Mouse (Mus musculus) megakaryocyte, embryonic 14.5 days (primary cell): Measurements from ENCODE around the gene Cldn9. TPM values are rescaled to one million over a fixed set of nuclear protein-coding genes. Genes with fewer than 3 reads are reported as not detected.

Experiments
- H3K27me3 ChIP-seq: replicated peaks from 2 replicates; pipeline ENCODE3; 2012; ENCODE audit warnings: inconsistent platforms
- H3K36me3 ChIP-seq: replicated peaks from 2 replicates; pipeline ENCODE3; 2012; ENCODE audit warnings: low read length, inconsistent platforms, mixed read lengths
- H3K4me1 ChIP-seq: 2 replicates; pipeline ENCODE4 v1.6.1; 2012; ENCODE audit warnings: inconsistent platforms
- H3K4me3 ChIP-seq: replicated peaks from 2 replicates; pipeline ENCODE3; 2012; ENCODE audit warnings: moderate library complexity, mild to moderate bottlenecking, inconsistent platforms
- H3K9me3 ChIP-seq: 2 replicates; pipeline ENCODE4 v1.6.1; 2012; ENCODE audit warnings: inconsistent platforms
- FLI1 ChIP-seq: IDR thresholded peaks from 2 replicates; pipeline ENCODE4 v1.6.1; 2012; ENCODE audit warnings: low read length, inconsistent platforms, mixed read lengths
- GATA1 ChIP-seq: IDR thresholded peaks from 3 replicates; pipeline ENCODE4 v1.6.1; 2012; ENCODE audit warnings: mixed read lengths, low read length, inconsistent platforms, borderline replicate concordance
- polyA plus RNA-seq: library from polyadenylated mRNA; stranded (reverse); fragments of >175 nt; gene quantifications from 2 replicates; pipeline ENCODE4 v1.2.3, GENCODE M21; 2012; ENCODE audit warnings: low replicate concordance; ENCODE audit not compliant: insufficient read depth

The Cldn9 gene
- polyA plus RNA-seq, 1 experiment, result not detected

DNA sequence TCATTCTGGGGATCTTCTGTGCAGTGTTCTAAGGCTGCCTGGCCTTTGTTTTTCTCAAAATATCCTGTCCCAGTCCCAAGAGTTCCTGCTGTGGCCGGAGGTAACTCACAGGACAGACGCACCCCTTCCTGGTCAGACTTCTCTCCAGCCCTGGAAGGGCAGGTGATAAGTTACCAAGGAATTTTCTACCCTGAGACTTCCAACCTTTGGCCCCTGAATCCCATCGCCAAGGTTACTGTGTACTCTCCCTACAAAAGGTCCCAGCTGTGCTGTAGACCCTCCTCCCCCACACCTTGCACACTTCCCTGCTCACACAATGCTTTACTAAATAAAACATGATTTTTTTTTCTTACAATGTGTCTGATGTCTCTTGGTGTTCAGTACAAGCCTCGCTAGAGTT is 1.7 kb downstream of the Cldn9 start:
- Histone ChIP-seq H3K9me3 (0 out of 2 replicates have a peak, but pooled peaks cover 3% of the 10 kb centered on the region), H3K4me3 (no peak overlapping the region), H3K4me1 (peaks cover 35% of the 10 kb centered on the region), H3K36me3 (no peaks in the 10 kb centered on the region), H3K27me3 (peaks cover 65% of the 10 kb centered on the region)
- TF ChIP-seq FLI1 (no peak), GATA1 (no peak)

DNA sequence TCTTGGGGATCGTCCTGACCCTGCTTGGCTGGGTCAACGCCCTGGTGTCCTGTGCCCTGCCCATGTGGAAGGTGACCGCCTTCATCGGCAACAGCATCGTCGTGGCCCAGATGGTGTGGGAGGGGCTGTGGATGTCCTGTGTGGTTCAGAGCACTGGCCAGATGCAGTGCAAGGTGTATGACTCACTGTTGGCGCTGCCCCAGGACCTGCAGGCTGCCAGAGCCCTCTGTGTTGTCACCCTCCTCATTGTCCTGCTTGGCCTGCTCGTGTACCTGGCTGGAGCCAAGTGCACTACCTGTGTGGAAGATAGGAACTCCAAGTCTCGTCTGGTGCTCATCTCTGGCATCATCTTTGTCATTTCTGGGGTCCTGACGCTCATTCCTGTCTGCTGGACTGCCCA is 2.7 kb downstream of the Cldn9 start:
- Histone ChIP-seq H3K4me1 (peaks cover 45% of the 10 kb centered on the region), H3K27me3 (peaks cover 71% of the 10 kb centered on the region), H3K9me3 (0 out of 2 replicates have a peak, but pooled peaks cover 3% of the 10 kb centered on the region), H3K4me3 (no peak overlapping the region), H3K36me3 (no peaks in the 10 kb centered on the region)
- no peak for TF ChIP-seq FLI1

DNA sequence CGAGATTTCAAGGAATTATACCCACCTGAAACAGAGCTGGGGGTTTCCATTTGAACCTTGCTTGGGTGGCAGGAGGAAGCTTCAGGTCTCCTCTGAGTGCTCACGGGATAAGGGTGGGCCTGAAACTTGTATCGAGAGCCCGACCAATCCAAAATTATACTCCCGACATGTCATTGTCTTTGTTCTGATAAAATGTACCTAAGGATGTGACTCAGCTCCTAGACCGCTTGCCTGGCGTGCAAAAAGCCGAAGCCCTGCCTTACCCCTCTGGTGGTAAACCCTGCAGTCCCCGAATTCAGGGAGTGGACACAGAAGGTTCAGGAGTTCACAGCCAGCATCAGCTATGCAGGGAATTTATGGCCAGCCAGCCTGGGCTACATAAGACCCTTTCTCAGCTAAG is 3.5 kb downstream of the Cldn9 start:
- TF ChIP-seq GATA1 (no peak), FLI1 (no peak)
- Histone ChIP-seq H3K4me1 (peaks cover 53% of the 10 kb centered on the region), H3K4me3 (no peak overlapping the region), H3K36me3 (no peaks in the 10 kb centered on the region), H3K9me3 (0 out of 2 replicates have a peak, but pooled peaks cover 3% of the 10 kb centered on the region), H3K27me3 (peaks cover 70% of the 10 kb centered on the region)

DNA sequence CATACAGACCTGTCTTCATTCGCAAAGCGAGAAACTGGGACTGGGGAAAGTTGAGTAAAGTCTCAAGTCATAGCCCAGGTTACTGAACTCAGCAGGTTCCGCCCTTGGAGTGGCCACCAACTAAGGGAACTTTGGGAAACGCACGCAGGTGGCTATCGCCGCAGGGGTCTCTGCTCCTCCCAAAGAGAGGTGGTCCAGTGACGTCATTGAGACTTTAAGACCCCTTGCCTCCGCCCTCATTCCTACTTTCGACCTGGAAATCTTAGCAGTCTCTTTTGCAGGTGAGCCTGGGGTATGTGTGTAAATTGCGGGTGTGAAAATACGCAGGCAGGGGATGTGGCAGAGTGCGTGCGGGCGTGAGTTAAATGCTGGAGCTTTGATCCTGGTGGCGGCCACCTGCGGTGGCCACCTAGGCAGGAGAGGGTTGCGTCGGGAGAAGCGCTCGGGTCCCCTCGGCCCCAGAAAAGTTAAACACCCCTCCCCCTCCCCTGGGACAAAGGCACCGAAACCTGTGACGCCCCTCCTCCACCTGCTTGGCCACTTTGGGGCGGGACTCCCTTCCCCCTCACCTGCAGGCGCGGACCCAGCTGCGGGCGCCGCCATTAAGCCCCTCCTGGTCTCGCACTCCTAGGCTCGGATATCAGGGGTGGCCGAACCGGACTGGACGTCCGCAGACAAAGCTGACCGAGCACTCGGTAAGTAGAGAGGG is 4.5 kb downstream of the Cldn9 start, which contains the start of gene Cldn6:
Gene Cldn6 (plus strand): TSS at position 123 of the 709 bp plus-strand sequence.
- no peaks in the 10 kb centered on the region for H3K36me3 ChIP-seq
- peaks cover 64% of the 10 kb centered on the region for H3K27me3 ChIP-seq
- TF ChIP-seq FLI1, result no peak
- TF ChIP-seq GATA1, result no peak
- H3K4me3 ChIP-seq, result no peak within 1 kb of the TSS
- 0 out of 2 replicates have a peak, but pooled peaks cover 3% of the 10 kb centered on the region for H3K9me3 ChIP-seq
- peaks cover 63% of the 10 kb centered on the region for H3K4me1 ChIP-seq

DNA sequence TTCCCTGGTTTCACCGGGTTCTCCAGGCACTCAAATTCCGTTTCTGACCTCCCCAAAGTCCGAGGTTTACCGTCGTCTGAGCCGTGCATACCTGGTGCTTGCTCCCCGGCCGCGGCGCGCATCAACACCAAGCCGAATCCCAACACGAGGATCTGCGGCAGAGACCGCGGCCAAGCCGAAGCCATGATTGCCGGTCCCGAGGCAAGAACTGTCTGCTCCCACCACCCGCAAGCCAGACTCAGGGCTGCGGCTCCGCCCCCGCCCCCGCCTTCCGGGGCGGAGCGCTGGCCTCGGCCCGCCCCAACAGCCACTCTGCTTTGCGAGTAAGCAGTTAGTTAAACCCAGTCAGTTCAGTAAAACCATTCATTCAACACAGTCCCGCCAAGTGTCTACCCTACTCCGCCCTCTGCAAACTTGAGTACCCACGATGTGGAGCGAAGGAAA is 6.6 kb downstream of the Cldn9 start, which contains the start of gene Tnfrsf12a:
Gene Tnfrsf12a (minus strand): TSS at position 233 of the 444 bp plus-strand sequence.
- peaks cover 72% of the 10 kb centered on the region for H3K4me1 ChIP-seq
- 0 out of 2 replicates have a peak, but pooled peaks cover 3% of the 10 kb centered on the region for H3K9me3 ChIP-seq
- peak within 1 kb of the TSS; percentile 93 for H3K4me3 ChIP-seq
- TF ChIP-seq GATA1 (no peak), FLI1 (no peak)
- peaks cover 44% of the 10 kb centered on the region for H3K27me3 ChIP-seq
- no peaks in the 10 kb centered on the region for H3K36me3 ChIP-seq

DNA sequence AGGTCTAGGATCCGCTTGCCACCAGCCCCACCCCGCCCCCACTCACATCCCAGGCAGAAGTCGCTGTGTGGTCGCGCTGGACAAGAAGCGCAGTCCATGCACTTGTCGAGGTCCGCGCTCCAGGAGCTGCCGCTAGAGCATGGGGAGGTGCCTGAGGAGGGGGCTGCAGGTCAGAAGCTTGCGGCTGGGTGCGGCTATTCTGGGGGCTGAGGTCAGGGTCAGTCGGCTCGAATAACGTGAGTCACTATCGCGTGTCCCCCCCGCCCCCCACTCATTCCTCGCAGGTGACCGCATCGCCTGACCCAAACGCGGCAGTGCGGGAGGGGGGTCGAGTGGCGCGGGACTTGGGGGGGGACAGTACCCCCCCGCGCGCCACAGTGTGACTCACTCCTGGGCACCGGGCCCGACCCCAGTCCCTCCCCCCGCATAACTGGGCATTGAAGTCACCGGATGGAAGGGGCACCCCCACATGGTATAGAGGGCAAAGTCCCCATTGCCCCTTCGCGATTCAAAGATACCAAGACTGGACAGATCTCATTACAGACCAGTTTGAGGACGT is 7.3 kb downstream of the Cldn9 start:
- Histone ChIP-seq H3K36me3 (no peaks in the 10 kb centered on the region), H3K27me3 (peaks cover 37% of the 10 kb centered on the region), H3K4me1 (peaks cover 79% of the 10 kb centered on the region), H3K4me3 (peak overlapping the region; percentile 93), H3K9me3 (0 out of 2 replicates have a peak, but pooled peaks cover 3% of the 10 kb centered on the region)
- no peak for TF ChIP-seq FLI1
- TF ChIP-seq GATA1, result no peak

DNA sequence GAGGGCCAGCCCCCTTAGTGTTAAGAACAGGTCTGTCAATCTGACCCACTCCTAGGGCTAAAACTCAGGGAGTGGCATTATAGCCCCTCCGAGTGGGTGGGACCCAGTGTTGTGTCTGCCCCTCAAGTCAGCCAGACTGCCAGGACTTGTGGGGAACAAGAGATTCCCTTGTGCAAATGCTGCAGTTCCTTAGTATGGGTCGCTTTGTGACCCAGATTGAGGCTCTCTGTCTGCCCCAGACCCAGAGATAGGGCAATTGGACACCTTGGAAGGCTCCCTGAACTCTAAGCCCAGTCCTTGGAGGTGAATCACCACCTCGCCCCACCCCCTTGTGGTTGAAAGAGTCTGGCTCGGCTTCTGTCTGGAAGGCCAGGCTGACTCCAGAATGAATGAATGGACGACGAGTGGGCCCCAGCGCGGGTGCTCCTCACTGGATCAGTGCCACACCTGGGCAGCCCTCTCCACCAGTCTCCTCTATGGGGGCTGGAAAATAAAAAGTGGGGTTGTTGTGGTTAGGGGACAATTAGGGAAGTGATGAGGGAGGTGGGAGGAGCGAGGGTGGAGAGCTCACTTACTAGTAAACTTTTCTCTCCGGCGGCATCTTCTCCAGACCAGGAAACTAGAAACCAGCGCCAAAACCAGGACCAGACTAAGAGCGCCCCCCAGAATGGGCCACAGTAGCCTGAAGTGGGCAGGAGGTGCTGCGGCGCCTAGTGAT is 8.1 kb downstream of the Cldn9 start:
- Histone ChIP-seq H3K4me3 (peak overlapping the region; percentile 93), H3K27me3 (peaks cover 28% of the 10 kb centered on the region), H3K9me3 (0 out of 2 replicates have a peak, but pooled peaks cover 3% of the 10 kb centered on the region), H3K36me3 (no peaks in the 10 kb centered on the region), H3K4me1 (peaks cover 78% of the 10 kb centered on the region)
- TF ChIP-seq GATA1 (no peak), FLI1 (no peak)

DNA sequence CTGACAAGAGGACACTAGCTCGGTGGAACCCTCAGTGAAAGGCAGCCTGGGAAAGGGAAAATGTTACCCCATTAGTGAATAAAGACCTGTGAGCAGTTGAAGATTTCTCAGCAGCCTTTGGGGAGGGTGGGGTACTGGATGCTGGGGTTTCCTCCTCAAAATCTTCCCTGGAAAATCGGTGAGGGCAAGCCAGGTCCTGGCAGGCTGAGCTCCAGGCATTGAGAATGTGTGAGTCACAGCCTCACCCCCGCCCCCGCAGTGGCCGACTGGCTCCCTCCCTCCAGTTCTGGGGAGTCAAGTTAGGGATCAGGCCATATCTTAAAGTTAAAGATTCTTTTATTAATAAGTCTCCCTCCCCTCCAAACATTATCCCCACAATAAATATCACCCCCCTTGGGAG is 8.7 kb downstream of the Cldn9 start:
- H3K9me3 ChIP-seq, result 0 out of 2 replicates have a peak, but pooled peaks cover 3% of the 10 kb centered on the region
- no peak overlapping the region for H3K4me3 ChIP-seq
- H3K4me1 ChIP-seq, result peaks cover 72% of the 10 kb centered on the region
- H3K36me3 ChIP-seq, result peaks cover 6% of the 10 kb centered on the region
- no peak for TF ChIP-seq FLI1
- no peak for TF ChIP-seq GATA1
- peaks cover 22% of the 10 kb centered on the region for H3K27me3 ChIP-seq

DNA sequence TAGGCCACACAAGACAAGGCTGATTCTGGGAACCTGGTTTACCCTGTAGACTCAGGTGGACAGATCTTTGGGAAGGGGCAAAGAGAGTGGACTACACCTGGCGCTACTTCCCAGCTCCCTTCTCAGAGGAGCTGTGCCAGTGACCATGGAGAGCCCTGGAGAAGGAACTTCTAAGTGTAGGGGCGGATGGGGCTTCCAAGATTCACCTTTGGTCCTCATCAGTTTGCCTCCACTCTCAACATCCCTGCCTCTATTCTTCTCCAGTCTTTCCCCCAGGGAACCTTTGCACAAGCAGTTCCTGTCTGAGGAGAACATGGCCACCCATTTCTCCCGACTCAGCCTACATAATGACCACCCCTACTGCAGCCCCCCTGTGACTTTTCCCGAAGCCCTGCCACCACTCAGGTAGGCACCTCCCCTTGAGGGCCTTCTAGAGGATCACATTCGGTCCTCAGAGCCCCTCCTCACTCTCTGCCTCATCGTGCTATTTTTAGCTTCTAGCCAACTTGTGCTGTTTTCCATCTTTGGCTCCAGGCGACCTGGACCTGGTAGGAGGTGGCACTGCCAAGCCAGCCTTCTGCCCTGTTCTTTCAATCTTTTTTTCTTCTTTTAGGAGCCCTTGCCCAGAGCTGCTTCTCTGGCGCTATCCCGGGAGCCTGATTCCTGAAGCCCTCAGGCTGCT is 9.4 kb downstream of the Cldn9 start:
- TF ChIP-seq FLI1 (no peak), GATA1 (no peak)
- Histone ChIP-seq H3K27me3 (peaks cover 15% of the 10 kb centered on the region), H3K36me3 (peaks cover 13% of the 10 kb centered on the region), H3K4me1 (peaks cover 64% of the 10 kb centered on the region), H3K9me3 (no peaks in the 10 kb centered on the region), H3K4me3 (peak overlapping the region; percentile 99)
